Mouse (Mus musculus): ENCODE measurements at regions not wholly inside any gene's neighbourhood (a gene's known extent, or its start where the extent isn't known, plus 50 kb on each side); places are given as distances from the start of the nearest gene placed in this dataset.
"Not testable (repeated sequence)": the region's sequence is repeated elsewhere in the genome, so short reads cannot be mapped to it uniquely, and the experiment has no call there.

GRCm38 (mm10) chr4:3402856-3403255 is 217.7 kb upstream of the Vmn1r3 start:
- WGBS: 73% methylated on average over 4 of the region's 4 CpGs
- not testable (repeated sequence) for H3K4me1 ChIP-seq; H3K36me3 ChIP-seq; H3K9me3 ChIP-seq (replicated peaks); DNase-seq (ENCODE audit: low spot score); H3K27me3 ChIP-seq (ENCODE audit: low read depth, poor library complexity, severe bottlenecking); H3K4me3 ChIP-seq; H3K27ac ChIP-seq

- not testable (repeated sequence) for H3K27ac ChIP-seq; DNase-seq (ENCODE audit: low spot score); H3K36me3 ChIP-seq; H3K4me1 ChIP-seq; H3K4me3 ChIP-seq; H3K27me3 ChIP-seq (ENCODE audit: low read depth, poor library complexity, severe bottlenecking); H3K9me3 ChIP-seq (replicated peaks)
- WGBS: 82% methylated on average over 2 of the region's 2 CpGs
Measured at GRCm38 (mm10) chr4:3401766-3402165, 216.6 kb upstream of the Vmn1r3 start.

- H3K9me3 ChIP-seq (replicated peaks); DNase-seq (ENCODE audit: low spot score); H3K36me3 ChIP-seq; H3K4me1 ChIP-seq; H3K27ac ChIP-seq; H3K4me3 ChIP-seq; H3K27me3 ChIP-seq (ENCODE audit: low read depth, poor library complexity, severe bottlenecking): not testable (repeated sequence)
- 94% methylated on average over 8 of the region's 8 CpGs for WGBS
Measured at GRCm38 (mm10) chr4:3391579-3391978, 206.4 kb upstream of the Vmn1r3 start.

GRCm38 (mm10) chr4:3373027-3373763 is 188.0 kb upstream of the Vmn1r3 start:
- not testable (repeated sequence) for DNase-seq (ENCODE audit: low spot score); H3K9me3 ChIP-seq (replicated peaks); H3K27ac ChIP-seq; H3K4me3 ChIP-seq; H3K4me1 ChIP-seq; H3K36me3 ChIP-seq; H3K27me3 ChIP-seq (ENCODE audit: low read depth, poor library complexity, severe bottlenecking)
- 58% methylated on average over 8 of the region's 8 CpGs for WGBS

GRCm38 (mm10) chr4:3368021-3368420 is 182.9 kb upstream of the Vmn1r3 start:
- 87% methylated on average over 4 of the region's 4 CpGs for WGBS
- not testable (repeated sequence) for H3K4me1 ChIP-seq; H3K27ac ChIP-seq; H3K4me3 ChIP-seq; H3K9me3 ChIP-seq (replicated peaks); H3K27me3 ChIP-seq (ENCODE audit: low read depth, poor library complexity, severe bottlenecking); H3K36me3 ChIP-seq; DNase-seq (ENCODE audit: low spot score)

GRCm38 (mm10) chr4:3343443-3343842 is 158.3 kb upstream of the Vmn1r3 start:
- H3K9me3 ChIP-seq (replicated peaks); DNase-seq (ENCODE audit: low spot score); H3K4me1 ChIP-seq; H3K36me3 ChIP-seq; H3K4me3 ChIP-seq; H3K27ac ChIP-seq; H3K27me3 ChIP-seq (ENCODE audit: low read depth, poor library complexity, severe bottlenecking): not testable (repeated sequence)
- 87% methylated on average over 8 of the region's 8 CpGs for WGBS

GRCm38 (mm10) chr4:3342696-3343095 is 157.5 kb upstream of the Vmn1r3 start:
- DNase-seq (ENCODE audit: low spot score); H3K36me3 ChIP-seq; H3K4me1 ChIP-seq; H3K9me3 ChIP-seq (replicated peaks); H3K4me3 ChIP-seq; H3K27ac ChIP-seq; H3K27me3 ChIP-seq (ENCODE audit: low read depth, poor library complexity, severe bottlenecking): not testable (repeated sequence)
- 91% methylated on average over 2 of the region's 2 CpGs for WGBS

GRCm38 (mm10) chr4:3342165-3342564 is 157.0 kb upstream of the Vmn1r3 start:
- H3K36me3 ChIP-seq; H3K27me3 ChIP-seq (ENCODE audit: low read depth, poor library complexity, severe bottlenecking); H3K9me3 ChIP-seq (replicated peaks); DNase-seq (ENCODE audit: low spot score); H3K4me3 ChIP-seq; H3K4me1 ChIP-seq; H3K27ac ChIP-seq: not testable (repeated sequence)
- 89% methylated on average over 6 of the region's 6 CpGs for WGBS
